Mouse (Mus musculus) kidney, postnatal 14 days (tissue): Measurements from ENCODE around the gene Krt14.

ENCODE experiments used
- DNase-seq: peaks from one replicate; pipeline ENCODE4 v3.0.0; 2022; ENCODE audit warnings: mixed read lengths

Gene Krt14

GRCm38 (mm10) chr11:100157908-100158477 is 49.4 kb downstream of the Krt14 start:
- no peak for DNase-seq

- DNase-seq, result no peak
These were observed 50.0 kb downstream of the Krt14 start for GRCm38 (mm10) chr11:100157331-100157730.

- DNase-seq, result no peak
These were observed 51.7 kb downstream of the Krt14 start for GRCm38 (mm10) chr11:100155497-100156255.
